Mouse (Mus musculus): ENCODE data around the gene Dock7.

DNA sequence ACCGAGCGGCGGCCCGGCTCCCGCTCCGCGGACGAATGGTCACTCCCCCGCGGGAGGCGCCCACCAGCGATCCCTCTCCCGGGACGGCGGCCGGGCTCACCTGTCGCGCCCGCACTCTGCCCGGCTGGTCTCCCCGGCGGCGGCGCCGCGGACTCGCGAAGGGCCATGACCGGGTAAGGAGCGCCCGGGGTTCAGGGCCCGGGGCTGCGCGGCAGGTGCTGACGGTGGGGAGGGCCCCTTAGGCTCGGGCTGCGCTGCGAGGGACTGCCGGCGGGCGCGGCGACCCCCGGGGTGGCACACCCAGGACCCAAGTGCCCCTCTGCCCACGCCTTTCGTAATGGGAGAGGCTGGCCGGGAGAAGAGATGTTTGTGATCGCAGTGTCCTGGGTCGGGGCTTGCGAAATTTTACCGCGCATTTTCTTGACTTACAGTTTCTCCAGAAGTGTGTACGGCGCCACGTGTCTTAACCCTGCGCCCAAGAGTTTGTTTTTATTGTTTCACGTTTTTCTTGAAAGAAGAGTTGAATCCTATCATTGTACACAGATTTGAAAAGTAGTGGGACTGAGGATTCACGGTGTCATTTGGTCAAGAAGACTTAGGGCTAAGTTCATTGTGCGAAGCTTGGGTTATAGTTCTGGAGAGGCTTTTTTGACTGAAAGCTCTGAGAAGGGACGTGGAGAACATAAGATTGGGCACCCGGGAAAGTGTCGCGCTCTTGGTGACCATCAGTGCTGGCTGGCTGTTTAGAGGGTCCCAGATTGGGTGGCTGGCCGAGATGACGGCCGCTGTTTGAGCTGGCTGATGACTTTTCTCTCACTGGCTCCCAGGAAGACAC, 196.4 kb downstream of the Dock7 start:
- TF ChIP-seq CTCF (IDR thresholded peaks at IDR 0.05; ENCODE audit: low read depth, low read length) (no peak), POLR2A (IDR thresholded peaks at IDR 0.05; ENCODE audit: extremely low read depth, insufficient read depth, low read length) (no peak)
